Mouse (Mus musculus): ENCODE measurements at regions not wholly inside any gene's neighbourhood (a gene's known extent, or its start where the extent isn't known, plus 50 kb on each side); places are given as distances from the start of the nearest gene placed in this dataset.

DNA sequence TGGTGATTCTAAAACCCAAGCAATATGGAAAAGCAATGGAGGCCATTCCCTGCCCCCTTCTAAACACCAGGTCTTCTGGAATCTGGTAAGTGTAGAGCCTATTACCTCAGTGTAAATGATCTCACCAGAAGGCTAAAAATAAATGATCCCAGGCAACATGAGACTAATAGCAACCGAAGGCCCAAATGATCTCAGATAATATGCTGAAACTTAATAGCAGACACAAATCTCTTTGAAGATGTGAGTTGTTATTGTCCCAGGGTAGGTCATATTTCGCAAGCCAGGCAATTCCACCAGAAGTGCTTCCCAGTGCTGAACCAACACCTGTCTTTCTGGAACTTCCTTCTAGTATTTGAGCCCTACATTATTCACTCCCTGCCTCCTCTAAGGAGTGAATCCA, 178.6 kb downstream of the Lrrn1 start:
- Histone ChIP-seq H3K36me3 (ENCODE audit: insufficient read depth, low read length) (no peaks in the 10 kb centered on the region), H3K9ac (replicated peaks; ENCODE audit: low read length, poor library complexity, severe bottlenecking) (no peak overlapping the region), H3K27ac (ENCODE audit: low read depth, low read length) (no peak overlapping the region), H3K9me3 (ENCODE audit: low read length) (no peaks in the 10 kb centered on the region), H3K4me3 (ENCODE audit: low read depth, low read length) (no peak overlapping the region), H3K4me1 (ENCODE audit: insufficient read depth, low read length) (no peaks in the 10 kb centered on the region), H3K27me3 (ENCODE audit: insufficient read depth, low read length) (no peaks in the 10 kb centered on the region), H3K4me2 (ENCODE audit: low read depth, low read length, poor library complexity, severe bottlenecking) (no peak overlapping the region)
- no peak for DNase-seq (ENCODE audit: low spot score)
- ATAC-seq (ENCODE audit: low FRiP score) = no peak
- TF ChIP-seq CTCF (IDR thresholded peaks at IDR 0.05) = no peak
- 82% methylated on average over 2 of the region's 2 CpGs for WGBS

DNA sequence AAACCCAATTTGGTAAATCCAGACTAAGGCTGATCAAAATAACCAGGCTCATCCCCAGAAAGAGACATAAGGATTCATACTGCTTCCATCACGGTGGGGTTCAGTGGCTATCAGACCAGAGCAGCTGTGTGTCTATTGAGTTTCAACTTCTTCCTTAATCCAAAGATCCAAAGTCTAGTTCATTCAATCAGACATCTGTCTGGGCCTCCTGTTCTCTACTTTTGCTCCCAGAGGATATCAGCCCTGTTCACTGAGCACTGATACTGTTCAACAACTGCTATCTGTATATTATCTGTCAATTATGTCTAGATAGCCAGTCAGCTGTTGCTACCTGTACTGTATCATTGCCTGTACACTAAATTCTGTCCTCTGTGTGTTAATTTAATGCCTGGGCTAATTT, 179.0 kb downstream of the Lrrn1 start:
- no peaks in the 10 kb centered on the region for H3K27me3 ChIP-seq (ENCODE audit: insufficient read depth, low read length)
- no peak for TF ChIP-seq CTCF (IDR thresholded peaks at IDR 0.05)
- DNase-seq (ENCODE audit: low spot score) (no peak), ATAC-seq (ENCODE audit: low FRiP score) (no peak)
- H3K27ac ChIP-seq (ENCODE audit: low read depth, low read length) = no peak overlapping the region
- WGBS = 83% methylated on average over 1 of the region's 1 CpGs
- no peaks in the 10 kb centered on the region for H3K36me3 ChIP-seq (ENCODE audit: insufficient read depth, low read length)
- no peak overlapping the region for H3K9ac ChIP-seq (replicated peaks; ENCODE audit: low read length, poor library complexity, severe bottlenecking)
- H3K9me3 ChIP-seq (ENCODE audit: low read length) = no peaks in the 10 kb centered on the region
- no peak overlapping the region for H3K4me3 ChIP-seq (ENCODE audit: low read depth, low read length)
- H3K4me1 ChIP-seq (ENCODE audit: insufficient read depth, low read length) = no peaks in the 10 kb centered on the region
- no peak overlapping the region for H3K4me2 ChIP-seq (ENCODE audit: low read depth, low read length, poor library complexity, severe bottlenecking)

DNA sequence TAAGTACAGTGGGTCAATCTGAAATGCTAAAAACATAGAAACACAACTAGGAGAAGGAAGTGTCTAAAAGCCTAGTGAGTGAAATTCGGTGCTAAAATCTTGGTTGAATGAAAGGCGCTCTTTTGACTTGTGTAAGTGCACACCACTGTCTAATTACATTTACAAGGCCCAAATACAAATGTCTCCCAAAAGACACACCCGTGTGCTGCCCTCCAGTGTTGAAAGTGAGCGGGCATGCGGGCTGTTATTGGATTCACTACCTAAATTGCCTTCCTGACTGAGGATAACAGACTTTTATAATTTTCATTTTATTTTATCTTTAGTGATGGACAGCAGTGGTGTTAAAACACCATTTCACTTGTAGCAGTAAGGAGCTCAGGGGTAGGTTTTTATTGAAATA, 180.8 kb downstream of the Lrrn1 start:
- H3K36me3 ChIP-seq (ENCODE audit: insufficient read depth, low read length) = no peaks in the 10 kb centered on the region
- no peaks in the 10 kb centered on the region for H3K4me1 ChIP-seq (ENCODE audit: insufficient read depth, low read length)
- no peak overlapping the region for H3K9ac ChIP-seq (replicated peaks; ENCODE audit: low read length, poor library complexity, severe bottlenecking)
- WGBS = 77% methylated on average over 5 of the region's 5 CpGs
- DNase-seq (ENCODE audit: low spot score) (no peak), ATAC-seq (ENCODE audit: low FRiP score) (no peak)
- no peaks in the 10 kb centered on the region for H3K9me3 ChIP-seq (ENCODE audit: low read length)
- TF ChIP-seq CTCF (IDR thresholded peaks at IDR 0.05) = peak; percentile 58
- H3K4me3 ChIP-seq (ENCODE audit: low read depth, low read length) = no peak overlapping the region
- H3K27ac ChIP-seq (ENCODE audit: low read depth, low read length) = no peak overlapping the region
- no peaks in the 10 kb centered on the region for H3K27me3 ChIP-seq (ENCODE audit: insufficient read depth, low read length)
- H3K4me2 ChIP-seq (ENCODE audit: low read depth, low read length, poor library complexity, severe bottlenecking) = no peak overlapping the region

DNA sequence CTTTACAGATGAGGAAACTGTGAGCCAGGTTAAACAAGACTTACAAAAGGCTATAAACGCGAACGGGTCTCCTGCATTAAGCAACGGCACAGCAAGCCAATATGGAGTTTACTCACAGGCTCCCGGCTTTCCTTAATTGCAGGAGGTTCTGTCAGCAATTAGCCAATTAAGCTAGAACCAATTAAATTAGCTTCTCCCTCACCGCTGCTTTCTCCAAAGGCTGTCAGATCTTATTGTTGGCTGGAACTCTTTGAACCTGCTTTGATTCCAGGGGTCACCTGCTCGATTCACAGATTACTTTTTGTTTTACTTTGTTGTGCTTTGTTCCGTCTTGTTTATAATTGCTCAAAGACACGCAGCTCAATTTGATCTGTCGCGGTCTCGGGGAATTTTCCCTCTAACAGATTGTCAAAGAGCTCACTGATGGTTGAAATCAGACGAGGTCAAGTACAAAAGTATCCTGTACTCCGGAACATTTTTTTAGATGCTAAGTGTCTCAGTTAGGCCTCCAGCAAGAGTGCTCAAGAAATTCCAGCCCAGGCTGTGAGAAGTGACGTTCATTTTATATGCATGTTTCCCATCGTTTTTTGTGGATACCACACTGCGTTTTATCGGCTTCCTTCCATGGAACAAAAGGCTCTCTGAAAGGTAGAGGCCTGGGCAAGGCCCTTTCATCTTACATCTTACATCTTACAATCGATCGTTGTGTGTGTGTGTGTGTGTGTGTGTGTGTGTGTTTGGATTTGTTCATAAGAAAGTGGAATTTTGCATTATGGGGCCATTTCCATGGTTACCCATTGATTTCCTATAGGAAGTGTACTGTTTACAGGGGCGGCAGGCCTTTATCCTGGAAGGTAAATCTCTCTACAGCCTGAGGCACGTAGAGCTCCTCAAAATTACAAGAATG, 181.9 kb downstream of the Lrrn1 start:
- no peak overlapping the region; the same call in 1 of the 2 replicates for H3K4me2 ChIP-seq (ENCODE audit: low read depth, low read length, poor library complexity, severe bottlenecking)
- peak; percentile 32 for DNase-seq (ENCODE audit: low spot score)
- WGBS = 20% methylated on average over 22 of the region's 22 CpGs
- H3K27ac ChIP-seq (ENCODE audit: low read depth, low read length) = peak overlapping the region; percentile 52; the same call in 1 of the 2 replicates
- no peaks in the 10 kb centered on the region for H3K4me1 ChIP-seq (ENCODE audit: insufficient read depth, low read length)
- H3K4me3 ChIP-seq (ENCODE audit: low read depth, low read length) = no peak overlapping the region
- ATAC-seq (ENCODE audit: low FRiP score) = peak; percentile 45; the same call in 1 of the 2 replicates
- H3K9me3 ChIP-seq (ENCODE audit: low read length) = no peaks in the 10 kb centered on the region
- H3K27me3 ChIP-seq (ENCODE audit: insufficient read depth, low read length) = no peaks in the 10 kb centered on the region
- H3K36me3 ChIP-seq (ENCODE audit: insufficient read depth, low read length) = no peaks in the 10 kb centered on the region
- TF ChIP-seq CTCF (IDR thresholded peaks at IDR 0.05) = no peak
- 0 out of 2 replicates have a peak overlapping the region, but pooled peaks have one; percentile 19 for H3K9ac ChIP-seq (replicated peaks; ENCODE audit: low read length, poor library complexity, severe bottlenecking)

DNA sequence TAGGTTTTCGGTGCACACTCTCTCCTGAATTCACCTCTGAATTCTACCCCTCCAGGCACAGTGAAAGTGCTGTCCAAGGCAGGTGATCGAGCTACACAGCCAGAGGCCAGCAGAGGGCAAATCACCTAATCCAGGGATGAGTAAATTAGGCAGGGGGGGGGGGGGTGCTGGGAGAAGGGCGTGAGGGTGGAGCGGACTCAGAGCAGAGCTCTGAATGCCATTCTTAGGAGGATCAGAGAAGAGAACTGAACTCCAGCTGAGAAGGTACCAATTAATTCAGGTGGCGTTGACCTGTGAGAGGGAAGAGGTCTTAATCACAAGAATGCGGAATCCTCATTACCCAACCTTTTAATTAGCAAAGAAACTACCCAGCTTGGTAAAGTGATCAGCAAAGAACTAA, 183.5 kb downstream of the Lrrn1 start:
- Histone ChIP-seq H3K27ac (ENCODE audit: low read depth, low read length) (no peak overlapping the region), H3K27me3 (ENCODE audit: insufficient read depth, low read length) (no peaks in the 10 kb centered on the region)
- 19% methylated on average over 5 of the region's 6 CpGs for WGBS

DNA sequence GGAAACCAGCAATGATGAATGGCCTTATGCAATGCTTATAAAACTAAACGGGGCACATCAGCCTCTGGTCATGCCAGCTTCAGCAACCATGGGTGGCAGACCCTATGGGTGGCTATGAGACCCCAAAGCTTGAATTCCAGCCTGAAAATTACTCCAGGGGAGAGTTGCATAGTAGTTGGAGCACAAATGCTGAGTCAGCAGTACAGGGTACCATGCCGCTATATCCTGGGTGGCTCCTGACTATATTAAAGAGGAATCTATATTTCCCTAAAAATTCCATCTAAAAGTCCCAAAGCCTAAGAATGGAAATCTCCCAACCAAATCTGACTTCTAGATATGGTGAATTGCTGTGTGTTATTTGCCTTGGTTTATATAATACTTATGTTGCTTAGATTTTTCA, 187.6 kb downstream of the Lrrn1 start:
- TF ChIP-seq CTCF (IDR thresholded peaks at IDR 0.05) = no peak
- Histone ChIP-seq H3K4me3 (ENCODE audit: low read depth, low read length) (no peak overlapping the region), H3K27ac (ENCODE audit: low read depth, low read length) (no peak overlapping the region), H3K4me2 (ENCODE audit: low read depth, low read length, poor library complexity, severe bottlenecking) (no peak overlapping the region), H3K27me3 (ENCODE audit: insufficient read depth, low read length) (no peaks in the 10 kb centered on the region), H3K36me3 (ENCODE audit: insufficient read depth, low read length) (no peaks in the 10 kb centered on the region), H3K9ac (replicated peaks; ENCODE audit: low read length, poor library complexity, severe bottlenecking) (no peak overlapping the region), H3K9me3 (ENCODE audit: low read length) (no peaks in the 10 kb centered on the region), H3K4me1 (ENCODE audit: insufficient read depth, low read length) (no peaks in the 10 kb centered on the region)
- ATAC-seq (ENCODE audit: low FRiP score) = no peak
- WGBS = 97% methylated on average over 2 of the region's 2 CpGs
- no peak for DNase-seq (ENCODE audit: low spot score)

More for the DNA sequence above, 183.5 kb downstream of the Lrrn1 start:
- no peak for DNase-seq (ENCODE audit: low spot score)
- no peak for TF ChIP-seq CTCF (IDR thresholded peaks at IDR 0.05)
- Histone ChIP-seq H3K9ac (replicated peaks; ENCODE audit: low read length, poor library complexity, severe bottlenecking) (no peak overlapping the region), H3K4me1 (ENCODE audit: insufficient read depth, low read length) (no peaks in the 10 kb centered on the region), H3K36me3 (ENCODE audit: insufficient read depth, low read length) (no peaks in the 10 kb centered on the region), H3K9me3 (ENCODE audit: low read length) (no peaks in the 10 kb centered on the region), H3K4me2 (ENCODE audit: low read depth, low read length, poor library complexity, severe bottlenecking) (no peak overlapping the region), H3K4me3 (ENCODE audit: low read depth, low read length) (no peak overlapping the region)
- ATAC-seq (ENCODE audit: low FRiP score) = no peak
